Mouse (Mus musculus) ovary, adult 18-20 months (tissue): ENCODE results near the gene Map4.
"Not testable (repeated sequence)": the region's sequence is repeated elsewhere in the genome, so short reads cannot be mapped to it uniquely, and the experiment has no call there.

Experiments
- DNase-seq: peaks from one replicate; pipeline ENCODE4 v3.0.0; 2022; ENCODE audit warnings: low spot score, mixed read lengths

Map4 gene

DNA sequence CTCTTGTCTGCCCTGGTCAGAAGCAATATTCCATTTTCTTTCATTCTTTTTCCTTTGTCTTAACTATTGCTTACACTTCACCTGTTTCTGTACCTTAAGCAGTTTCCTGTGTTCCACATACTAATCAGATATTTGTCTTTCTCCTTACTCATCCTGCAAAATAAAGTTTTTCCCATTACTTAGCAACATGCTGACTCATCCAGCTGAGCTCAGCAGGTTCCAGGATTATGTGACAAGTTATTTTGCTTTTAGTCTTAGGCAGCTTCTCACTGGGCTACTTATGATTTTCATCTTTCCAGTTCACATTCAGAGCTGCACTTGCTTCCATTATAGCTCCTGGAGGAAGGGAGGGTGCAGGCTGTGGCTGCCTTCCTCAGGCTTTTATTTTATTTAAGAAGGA is 133.4 kb downstream of the Map4 start:
- DNase-seq: no peak

DNA sequence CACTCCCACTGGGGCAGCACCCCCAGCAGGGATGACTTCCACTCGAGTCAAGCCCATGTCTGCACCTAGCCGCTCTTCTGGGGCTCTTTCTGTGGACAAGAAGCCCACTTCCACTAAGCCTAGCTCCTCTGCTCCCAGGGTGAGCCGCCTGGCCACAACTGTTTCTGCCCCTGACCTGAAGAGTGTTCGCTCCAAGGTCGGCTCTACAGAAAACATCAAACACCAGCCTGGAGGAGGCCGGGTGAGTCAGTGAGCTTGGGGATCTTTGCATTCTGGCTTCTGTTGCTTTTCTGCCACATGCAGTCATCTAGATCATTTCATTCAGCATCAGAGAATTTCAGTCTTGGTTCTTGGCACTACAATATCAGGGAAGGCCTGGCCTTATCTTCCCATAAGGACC is 137.5 kb downstream of the Map4 start:
- peak; percentile 59 for DNase-seq

DNA sequence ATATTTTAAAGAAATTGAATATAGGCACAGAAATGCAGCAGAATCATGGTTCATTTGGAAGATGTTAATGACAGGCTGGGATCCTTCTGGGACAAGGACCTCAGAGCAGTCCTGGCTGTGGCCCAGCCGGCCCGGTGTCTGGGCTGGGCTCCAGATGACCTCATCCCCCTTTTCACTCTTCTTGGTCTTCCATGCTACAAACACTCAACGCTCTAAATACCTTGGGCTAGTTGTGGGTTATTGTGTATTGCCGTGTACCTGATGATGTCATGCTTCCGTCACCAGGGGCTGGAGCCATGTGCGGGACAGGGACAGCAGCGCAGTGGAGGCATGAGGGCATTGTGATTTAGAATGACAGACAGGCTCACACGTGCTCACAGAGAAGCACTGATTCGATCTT is 139.1 kb downstream of the Map4 start:
- DNase-seq: no peak

DNA sequence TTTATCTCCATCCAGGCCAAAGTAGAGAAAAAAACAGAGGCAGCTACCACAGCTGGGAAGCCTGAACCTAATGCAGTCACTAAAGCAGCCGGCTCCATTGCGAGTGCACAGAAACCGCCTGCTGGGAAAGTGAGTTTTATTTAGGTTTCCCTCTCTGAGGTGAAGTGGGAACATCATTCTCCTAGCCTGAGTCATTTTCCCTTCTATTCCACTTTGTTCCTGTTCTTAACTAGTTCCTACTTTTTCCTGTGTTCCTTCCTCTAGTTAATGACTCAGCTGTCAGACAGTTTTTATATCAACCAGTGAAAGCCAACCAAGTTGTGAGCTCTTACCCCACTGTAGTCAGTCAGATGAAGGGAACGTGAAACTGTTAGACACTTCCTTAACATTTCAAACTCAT is 139.8 kb downstream of the Map4 start:
- no peak for DNase-seq

DNA sequence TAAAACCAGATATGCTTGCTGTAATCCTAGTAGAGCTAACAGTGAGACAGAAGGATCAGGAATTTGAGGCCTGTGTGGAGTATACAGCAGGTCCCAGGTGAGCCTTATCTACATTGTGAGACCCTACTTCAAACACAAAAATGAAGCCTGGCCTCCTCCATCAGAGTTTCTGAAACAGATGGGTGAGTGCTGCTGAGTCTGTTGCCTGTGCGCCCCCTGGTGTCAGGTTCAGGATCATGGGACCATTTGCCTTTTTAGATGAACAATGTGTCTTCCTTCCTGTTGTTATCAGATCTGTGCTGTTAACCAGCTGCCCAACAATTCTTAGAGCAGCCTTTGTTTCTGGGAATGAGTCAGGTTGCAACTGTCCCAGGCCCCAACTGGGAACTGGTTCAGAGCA is 140.6 kb downstream of the Map4 start:
- no peak for DNase-seq

DNA sequence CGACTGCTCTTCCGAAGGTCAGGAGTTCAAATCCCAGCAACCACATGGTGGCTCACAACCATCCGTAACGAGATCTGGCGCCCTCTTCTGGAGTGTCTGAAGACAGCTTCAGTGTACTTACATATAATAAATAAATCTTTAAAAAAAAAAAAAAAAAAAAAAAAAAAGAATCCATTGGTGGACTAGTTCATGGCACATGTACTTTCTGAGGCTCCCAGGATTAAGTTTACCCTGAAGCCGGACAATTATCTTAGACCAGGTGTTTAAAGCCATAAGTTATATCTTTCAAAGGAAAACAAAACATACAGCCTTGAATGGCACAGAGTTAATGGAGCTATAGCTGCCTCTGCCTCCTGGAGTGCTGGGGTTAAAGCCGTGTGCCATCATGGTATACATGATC is 145.2 kb downstream of the Map4 start:
- DNase-seq: not testable (repeated sequence)

DNA sequence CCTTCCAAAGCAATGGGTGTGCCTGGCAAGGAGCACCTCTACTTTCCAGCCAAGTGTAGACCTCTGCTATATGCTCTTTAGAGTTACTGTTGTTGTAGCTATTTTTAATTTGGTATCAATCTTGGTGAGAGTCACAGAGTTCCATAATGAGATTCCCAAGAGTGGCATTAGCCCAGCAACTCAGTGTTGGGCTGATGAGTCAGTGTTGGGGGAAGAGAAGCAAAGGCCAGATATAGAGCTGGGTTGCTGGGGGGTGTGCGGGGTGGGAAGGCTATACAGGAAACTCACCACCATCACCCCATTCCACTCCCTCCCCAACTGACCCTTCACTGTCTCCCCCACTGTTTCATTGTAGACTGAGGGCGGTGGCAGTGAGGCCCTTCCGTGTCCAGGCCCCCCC is 149.8 kb downstream of the Map4 start:
- no peak for DNase-seq

DNA sequence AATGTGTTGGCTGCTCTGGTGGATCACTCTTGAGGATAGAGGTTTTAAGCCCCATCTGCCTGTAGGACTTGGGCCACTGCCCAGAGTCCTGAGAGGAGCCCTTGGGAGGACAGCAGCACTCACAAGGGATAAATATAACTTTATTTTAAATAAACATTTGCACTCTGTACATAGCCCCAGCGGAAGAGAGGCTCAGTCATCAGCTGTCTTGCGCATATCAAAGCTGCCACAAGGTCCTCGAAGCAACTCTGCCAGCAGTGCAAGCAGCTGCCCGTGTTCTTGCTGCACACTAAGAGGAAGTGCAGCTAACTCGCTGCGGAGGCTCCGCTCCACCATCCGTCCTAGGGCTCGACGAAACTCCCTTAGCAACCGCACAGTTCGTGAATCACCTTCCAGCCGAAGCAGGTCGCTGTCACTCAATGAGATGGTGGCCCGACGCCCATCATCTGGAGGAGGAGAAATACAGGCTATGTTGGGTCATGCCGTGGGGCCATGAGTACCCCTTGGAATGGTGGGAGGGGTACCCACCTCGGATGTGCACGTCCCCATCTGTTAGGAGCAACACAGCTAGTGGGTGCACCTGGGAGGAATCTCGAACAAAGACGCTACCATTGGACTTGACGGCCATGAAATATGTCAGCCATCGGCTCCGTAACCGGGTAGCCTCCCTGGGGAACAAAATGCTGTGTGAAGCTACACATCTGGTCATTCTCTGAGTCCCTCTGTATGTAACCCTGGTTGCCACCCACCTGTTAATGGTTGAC is 153.1 kb downstream of the Map4 start:
- DNase-seq: peak; percentile 30

DNA sequence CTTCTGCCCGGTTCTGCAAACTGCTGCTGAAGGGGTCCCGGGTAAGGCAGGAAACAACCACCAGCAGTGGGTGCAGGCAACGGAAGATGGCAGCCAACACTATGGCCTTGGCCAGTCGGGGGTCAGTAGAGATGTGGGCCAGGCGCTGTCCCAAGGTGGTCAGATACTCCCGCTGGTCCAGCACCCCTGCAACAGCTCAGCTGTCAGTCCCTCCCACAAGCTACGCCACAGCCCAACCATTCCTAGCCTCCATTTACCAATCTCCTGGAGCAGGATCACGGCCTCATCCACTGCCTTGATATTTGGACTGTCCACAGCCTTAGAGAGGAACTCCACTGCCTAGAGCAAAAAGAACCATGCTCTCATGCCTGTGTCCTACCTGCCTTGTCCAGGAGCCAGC is 154.4 kb downstream of the Map4 start:
- no peak for DNase-seq

DNA sequence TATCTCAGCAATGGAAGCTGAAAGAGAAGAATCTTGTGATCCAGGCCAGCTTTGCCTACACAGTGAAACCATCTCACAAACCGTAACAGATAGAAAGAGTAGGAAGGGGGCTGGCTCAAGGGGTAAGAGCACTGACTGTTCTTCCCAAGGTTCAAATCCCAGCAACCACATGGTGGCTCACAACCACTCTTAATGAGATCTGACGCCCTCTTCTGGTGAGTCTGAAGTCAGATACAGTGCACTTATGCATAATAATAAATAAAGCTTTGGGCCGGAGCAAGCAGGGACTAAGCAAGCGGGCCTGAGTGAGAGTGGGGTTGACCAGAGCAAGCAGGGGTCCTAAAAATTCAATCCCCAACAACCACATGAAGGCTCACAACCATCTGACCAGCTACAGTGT is 162.0 kb downstream of the Map4 start:
- DNase-seq: no peak

DNA sequence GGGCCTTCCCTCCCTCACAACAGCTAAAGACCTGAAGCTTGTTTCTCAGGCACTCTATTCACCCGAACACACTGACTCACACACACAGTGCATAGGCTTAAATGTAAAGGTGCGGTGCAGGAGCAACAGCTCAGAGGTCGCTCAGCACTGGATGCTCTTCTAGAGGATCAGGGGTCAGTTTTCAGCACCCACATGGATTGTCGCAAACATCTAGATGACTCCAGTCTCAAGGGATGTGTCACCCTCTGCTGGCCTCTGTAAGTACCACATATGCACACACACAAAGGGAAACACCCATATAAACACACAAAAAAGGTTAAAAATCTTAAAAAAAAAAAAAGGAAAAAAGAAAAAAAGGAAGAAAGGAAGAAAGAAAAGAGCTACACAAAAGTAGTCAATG is 163.5 kb downstream of the Map4 start:
- DNase-seq: no peak

DNA sequence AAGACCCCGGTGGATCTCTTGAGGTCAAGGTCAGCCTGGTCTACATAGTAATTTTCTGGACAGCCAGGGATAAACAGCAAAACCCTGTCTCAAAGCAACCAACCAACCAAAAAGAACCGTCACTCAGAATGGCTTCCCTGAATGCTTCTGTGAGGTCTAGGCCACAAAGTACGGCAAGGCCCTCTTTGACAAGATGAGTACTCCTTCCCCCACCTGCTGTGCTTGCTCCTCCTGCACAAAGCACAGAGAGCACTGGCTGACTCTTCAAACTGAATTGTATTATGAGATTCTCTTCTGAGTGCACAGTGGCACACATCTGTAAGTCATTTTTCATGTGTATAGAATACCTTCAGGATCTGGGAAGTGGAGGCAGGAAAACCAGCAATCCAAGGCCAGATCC is 166.5 kb downstream of the Map4 start:
- no peak for DNase-seq

DNA sequence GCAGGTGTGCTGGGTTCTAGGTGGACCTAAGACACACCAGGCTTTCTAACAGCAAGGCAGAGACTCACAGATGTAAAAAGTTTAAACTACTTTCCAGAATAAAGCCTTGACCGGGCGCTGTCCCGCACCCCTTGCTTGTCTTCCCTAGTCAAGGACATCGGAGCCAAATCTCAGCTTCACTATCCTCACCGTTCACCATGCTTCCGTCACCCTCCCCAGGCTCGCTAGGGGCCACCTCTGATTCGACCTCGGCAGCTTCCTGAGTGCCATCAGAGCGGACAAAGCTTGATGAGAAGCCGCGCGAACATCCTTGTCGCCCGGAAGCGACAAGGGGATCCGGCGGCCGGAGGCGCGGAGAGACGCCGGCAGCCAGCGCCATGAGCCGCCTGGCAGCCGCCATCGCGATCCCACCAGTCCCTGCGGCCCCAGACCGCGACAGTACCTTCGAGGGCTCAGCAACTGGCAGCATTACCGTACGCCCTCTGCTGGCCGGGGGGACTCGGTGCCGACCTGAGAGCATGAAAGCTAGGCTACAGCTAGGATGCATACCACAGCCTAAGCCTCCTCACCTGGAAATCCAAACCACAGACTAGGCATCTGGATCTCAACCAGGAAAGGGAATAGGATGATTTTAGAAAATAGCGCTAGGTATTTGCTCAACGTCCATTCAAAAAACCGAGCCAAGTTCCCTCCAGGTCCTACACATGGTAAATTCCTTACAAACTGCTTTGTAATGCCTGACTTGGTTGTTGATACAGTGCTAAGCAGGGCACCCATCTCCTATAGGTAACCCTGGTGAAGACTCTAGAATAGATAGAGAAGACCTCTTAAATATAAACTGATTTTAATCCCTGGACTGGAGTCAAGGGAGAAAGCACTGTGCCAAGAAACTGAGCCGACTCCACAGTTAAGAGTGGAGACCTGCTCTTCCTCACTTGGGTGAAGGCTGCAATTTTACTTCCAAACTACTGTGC is 169.7 kb downstream of the Map4 start:
- DNase-seq: peak; percentile 80

DNA sequence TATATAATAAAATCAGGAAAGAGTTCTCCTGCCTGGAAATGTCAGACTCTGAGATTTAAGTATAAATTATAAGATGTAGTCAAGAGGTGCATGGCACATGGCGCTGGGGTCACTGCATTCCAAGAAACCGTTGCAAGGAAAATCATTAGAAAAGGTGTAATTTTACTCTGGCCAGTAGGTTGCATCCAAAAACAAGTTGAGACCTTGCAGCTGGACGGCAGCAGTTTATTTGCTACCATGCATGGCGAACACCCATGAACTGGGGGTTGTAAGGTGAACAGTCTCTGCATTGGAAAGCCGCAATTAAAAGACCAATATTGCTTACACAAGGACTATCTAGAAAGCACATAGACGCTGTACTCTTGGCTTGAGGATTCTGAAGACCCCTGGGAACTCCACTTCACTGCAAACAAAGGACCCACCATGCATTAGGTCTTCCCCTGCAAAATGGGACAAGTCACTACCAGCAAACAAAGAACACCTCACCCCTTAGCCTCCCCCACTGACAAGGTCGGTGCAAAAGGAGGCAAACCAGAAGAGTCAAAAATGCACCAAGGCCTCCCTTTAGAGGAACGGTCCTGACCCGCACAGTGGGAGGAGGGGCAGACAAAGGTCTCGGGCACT is 185.2 kb downstream of the Map4 start:
- no peak for DNase-seq

DNA sequence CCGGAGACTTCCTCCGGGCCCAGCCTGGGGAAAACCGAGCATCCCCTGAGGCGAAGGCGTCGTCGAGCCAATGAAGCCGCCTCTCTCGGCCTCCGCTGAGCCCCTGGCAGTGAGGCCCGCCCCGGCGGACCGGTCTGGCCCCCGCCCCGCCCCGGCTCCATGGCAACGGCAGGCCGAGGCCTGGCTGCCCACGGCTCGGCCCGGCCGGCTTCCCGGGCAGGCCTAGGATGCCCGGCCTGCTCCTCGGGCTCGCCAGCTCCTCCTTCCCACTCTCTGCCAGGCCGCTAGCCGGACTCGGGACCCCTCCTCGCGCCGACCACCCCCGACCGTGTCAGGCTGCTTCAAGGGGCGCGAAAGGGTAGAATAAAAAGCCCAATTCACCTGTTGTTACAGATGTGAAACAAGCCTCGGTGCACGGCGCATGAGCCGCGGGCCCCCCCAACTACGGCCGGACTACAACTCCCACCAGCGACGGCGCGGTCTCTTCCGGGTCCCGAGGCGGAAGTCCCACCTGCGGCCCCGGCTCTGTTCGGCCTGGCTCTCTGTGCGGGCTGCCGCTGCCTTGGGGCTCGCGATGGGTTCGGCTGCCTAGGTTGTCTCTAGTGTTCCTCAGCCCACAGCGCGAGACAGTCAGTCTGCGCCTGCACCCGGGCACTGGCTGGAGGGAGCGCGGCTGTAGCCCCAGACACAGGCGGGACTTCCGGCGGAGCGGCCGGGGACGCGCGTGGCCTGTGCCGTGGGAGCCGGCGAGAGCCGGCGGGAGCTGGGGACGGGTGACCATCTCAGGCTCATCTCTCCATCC is 185.9 kb downstream of the Map4 start, which contains the start of gene Smarcc1:
TSS of gene Smarcc1 (plus strand) at position 732 of the 802 bp plus-strand sequence.
- peak; percentile 81 for DNase-seq

DNA sequence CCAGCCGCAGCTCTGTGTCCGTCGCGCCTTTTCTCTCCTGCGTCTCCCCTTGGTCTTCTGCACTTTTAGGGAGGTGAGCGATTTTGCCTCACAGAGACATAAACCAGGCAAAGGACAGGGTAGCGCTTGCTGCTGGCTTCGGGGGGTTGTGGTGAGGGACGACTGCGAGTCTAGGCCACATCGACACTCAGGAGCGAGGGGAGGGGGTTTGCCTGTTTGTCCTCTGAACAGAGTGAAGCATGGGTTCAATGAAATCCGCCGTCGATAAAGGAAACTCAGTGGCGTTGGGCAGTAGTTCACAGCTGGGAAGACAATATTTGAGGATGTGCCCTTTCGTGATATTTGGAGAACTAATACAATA is 186.5 kb downstream of the Map4 start, which contains the start of gene Dhx30:
TSS of gene Dhx30 (minus strand) at position 52 of the 361 bp plus-strand sequence.
- no peak for DNase-seq

DNA sequence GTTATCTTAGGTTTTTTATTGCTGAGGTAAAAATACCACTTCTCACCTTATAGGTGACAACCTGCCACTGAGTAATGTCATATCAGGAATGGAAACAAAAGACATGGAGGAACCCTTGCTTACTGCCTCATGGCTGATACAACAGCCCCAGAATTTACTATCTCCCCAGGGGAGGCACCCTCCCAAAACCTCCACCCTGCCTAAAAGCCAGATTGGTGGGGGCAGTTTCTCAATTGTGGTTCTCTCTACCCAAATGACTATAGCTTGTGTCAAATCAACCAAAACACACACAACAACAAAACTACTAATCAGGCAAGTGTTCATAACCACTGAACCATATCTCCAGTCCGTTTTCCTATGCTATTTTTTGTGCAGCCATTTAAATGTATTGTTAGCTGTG is 187.0 kb downstream of the Map4 start:
- DNase-seq: no peak

DNA sequence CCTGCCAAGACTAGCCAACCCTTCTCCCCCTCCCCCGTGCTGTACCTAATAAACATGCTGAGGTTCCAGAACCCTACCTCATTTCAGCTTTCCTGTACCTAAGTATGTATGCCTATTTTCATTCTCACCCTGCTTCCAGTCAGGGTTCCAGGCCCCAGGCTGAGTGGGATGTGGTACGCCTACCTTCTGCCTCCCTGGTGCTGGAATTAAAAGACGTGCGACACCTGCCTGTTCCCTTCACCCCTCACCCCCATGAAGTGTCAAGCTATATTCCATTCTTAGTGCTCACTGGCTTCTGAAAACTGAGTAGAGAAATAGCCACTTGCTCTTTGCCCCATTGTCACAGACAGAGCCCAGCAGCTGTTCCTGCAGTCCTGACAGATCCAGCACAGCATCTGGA is 190.2 kb downstream of the Map4 start:
- no peak for DNase-seq

DNA sequence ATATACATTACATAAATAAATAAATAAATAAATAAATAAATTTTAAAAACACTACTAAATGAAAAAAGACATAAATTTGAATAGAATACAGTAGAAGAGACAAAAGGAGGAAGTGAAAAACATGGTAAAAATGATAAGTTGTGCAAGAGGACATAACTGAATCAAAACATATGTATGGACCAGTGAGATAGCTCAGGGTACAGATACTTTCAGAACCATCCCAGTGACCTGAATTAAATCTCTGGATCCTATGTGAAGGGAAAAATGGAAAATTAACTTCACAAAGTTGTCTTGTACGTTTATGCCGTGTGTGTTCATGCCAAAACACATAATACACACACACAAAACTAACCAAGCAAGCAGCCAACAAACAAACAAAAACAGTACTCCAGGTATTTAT is 192.1 kb downstream of the Map4 start:
- DNase-seq: no peak

DNA sequence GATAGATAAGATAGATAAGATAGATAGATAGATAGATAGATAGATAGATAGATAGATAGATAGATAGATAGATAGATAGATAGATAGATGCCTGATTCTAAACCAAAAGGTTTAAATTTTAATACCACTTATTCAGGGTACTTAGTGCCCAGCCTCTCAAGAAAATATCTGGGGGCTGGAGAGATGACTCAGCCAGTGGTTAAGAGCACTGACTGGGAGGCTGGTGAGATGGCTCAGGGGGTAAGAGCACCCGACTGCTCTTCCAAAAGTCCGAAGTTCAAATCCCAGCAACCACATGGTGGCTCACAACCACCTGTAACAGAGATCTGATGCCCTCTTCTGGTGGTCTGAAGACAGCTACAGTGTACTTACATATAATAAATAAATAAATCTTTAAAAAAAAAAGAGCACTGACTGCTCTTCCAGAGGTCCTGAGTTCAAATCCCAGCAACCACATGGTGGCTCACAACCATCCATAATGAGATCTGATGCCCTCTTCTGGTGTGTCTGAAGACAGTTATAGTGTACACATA is 192.8 kb downstream of the Map4 start:
- DNase-seq: not testable (repeated sequence)

DNA sequence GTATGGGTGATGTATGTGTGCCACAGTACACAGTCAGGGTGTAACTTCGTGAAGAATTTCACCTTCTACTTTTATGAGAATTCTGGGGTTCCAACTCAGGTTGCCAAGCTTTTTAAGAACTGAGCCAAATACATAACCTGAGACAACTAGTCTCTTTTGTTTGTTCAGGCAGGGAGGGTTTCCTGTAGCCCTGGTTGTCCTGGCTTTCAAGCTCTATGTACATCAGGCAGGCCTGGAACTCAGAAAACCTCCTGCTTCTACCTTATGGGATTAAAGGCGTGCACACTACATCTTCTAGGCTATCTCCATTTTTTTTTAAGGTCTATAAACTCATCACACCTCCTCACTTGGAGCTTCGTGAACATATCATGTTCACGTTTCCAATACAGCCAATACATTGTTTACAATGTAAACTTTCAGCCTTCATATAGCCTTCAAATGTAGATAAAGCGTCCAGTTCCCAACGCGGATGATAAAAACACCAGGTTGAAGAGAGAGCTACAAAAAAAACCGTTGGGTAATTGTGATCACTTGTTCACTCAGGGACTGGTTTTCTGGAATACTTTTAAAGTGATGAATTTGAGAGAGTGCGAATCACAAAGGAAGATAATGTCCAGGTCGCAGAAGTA is 199.8 kb downstream of the Map4 start:
- no peak for DNase-seq
